Mouse (Mus musculus): ENCODE results near the gene Tcta. TPM values are rescaled to one million over a fixed set of nuclear protein-coding genes. Genes with fewer than 3 reads are reported as not detected.

Gene Tcta
- total and polyA plus RNA-seq, 3 experiments = 3.4 to 7.0 TPM; not detected in 1

GRCm38 (mm10) chr9:108274476-108275330 is 31.3 kb downstream of the Tcta start:
- no peaks in the 10 kb centered on the region for H3K79me2 ChIP-seq (ENCODE audit: control insufficient read depth, insufficient read depth, low read length, poor library complexity)
- DNase-seq (ENCODE audit: low read depth, low spot score) = no peak
- TF ChIP-seq CHD2 (IDR thresholded peaks at IDR 0.05; ENCODE audit: low read length) = no peak
- no peaks in the 10 kb centered on the region for H3K36me3 ChIP-seq (ENCODE audit: control insufficient read depth in 1 of 2, insufficient read depth in 2 of 2, low read length in 2 of 2)
- no peaks in the 10 kb centered on the region for H3K4me1 ChIP-seq (ENCODE audit: control insufficient read depth in 1 of 2, insufficient read depth in 2 of 2, low read length in 2 of 2)
- H3K9me3 ChIP-seq (replicated peaks; ENCODE audit: insufficient read depth, low read length) = no peaks in the 10 kb centered on the region
- H3K27ac ChIP-seq (ENCODE audit: control insufficient read depth, low read depth, low read length) = no peak overlapping the region
- H3K27me3 ChIP-seq (ENCODE audit: control insufficient read depth in 1 of 2, insufficient read depth in 2 of 2, low read length in 2 of 2) = peaks cover 3 to 8% of the 10 kb centered on the region in 2 experiments; a peak in 3 of 4 replicates
- no peak overlapping the region for H3K4me3 ChIP-seq (ENCODE audit: control insufficient read depth in 1 of 2, insufficient read depth in 1 of 2, low read depth in 2 of 2, low read length in 2 of 2)
- H3K9ac ChIP-seq (ENCODE audit: control insufficient read depth, low read depth, low read length, poor library complexity, severe bottlenecking) = no peak overlapping the region

- TF ChIP-seq CTCF (IDR thresholded peaks at IDR 0.05 in 2 of 3, conservative IDR thresholded peaks at IDR 0.05 in 1 of 3; ENCODE audit: control insufficient read depth in 1 of 3, insufficient read depth in 1 of 3, low read depth in 2 of 3, low read length in 3 of 3, poor library complexity in 1 of 3, severe bottlenecking in 1 of 3) (no peak), ELF1 (IDR thresholded peaks at IDR 0.05; ENCODE audit: low read depth, low read length) (no peak), MXI1 (IDR thresholded peaks at IDR 0.05; ENCODE audit: low read depth, low read length) (no peak), GABPA (IDR thresholded peaks at IDR 0.05; ENCODE audit: low read depth, low read length) (no peak), MEF2A (IDR thresholded peaks at IDR 0.05; ENCODE audit: extremely low read depth, insufficient replicate concordance, low read depth, low read length, poor library complexity, severe bottlenecking) (no peak), HCFC1 (IDR thresholded peaks at IDR 0.05; ENCODE audit: low read depth, low read length) (no peak), ZKSCAN1 (IDR thresholded peaks at IDR 0.05; ENCODE audit: low read depth, low read length) (no peak), NELFE (IDR thresholded peaks at IDR 0.05; ENCODE audit: low read depth, low read length) (no peak)
These were observed 32.5 kb downstream of the Tcta start for GRCm38 (mm10) chr9:108273485-108273884.

DNA sequence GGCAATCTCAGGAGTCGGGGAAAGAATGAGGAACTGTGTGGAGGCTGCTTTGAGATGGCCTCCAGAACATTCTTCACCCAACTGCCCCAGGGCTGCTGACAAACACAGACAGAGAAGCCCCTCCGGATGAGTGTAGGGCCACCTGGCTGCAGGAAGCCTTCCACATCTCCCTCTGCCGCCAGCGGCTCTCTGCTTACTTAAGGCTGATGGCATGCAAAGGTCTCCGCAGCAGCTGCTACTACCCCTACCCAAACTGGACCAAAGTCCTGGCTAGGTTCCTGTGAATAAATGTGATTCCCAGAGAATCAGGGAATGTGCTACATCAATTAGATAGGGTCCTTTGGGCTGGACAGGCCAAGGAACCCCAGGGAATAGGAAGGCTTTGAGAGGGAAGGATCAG is 33.3 kb downstream of the Tcta start:
- H3K27ac ChIP-seq (ENCODE audit: control insufficient read depth, low read depth, low read length) = no peak overlapping the region
- H3K9me3 ChIP-seq (replicated peaks; ENCODE audit: insufficient read depth, low read length) = no peaks in the 10 kb centered on the region
- H3K9ac ChIP-seq (ENCODE audit: control insufficient read depth, low read depth, low read length, poor library complexity, severe bottlenecking) = no peak overlapping the region
- peaks cover 3 to 8% of the 10 kb centered on the region in 2 experiments; a peak in 3 of 4 replicates for H3K27me3 ChIP-seq (ENCODE audit: control insufficient read depth in 1 of 2, insufficient read depth in 2 of 2, low read length in 2 of 2)
- no peak overlapping the region for H3K4me3 ChIP-seq (ENCODE audit: control insufficient read depth in 1 of 2, insufficient read depth in 1 of 2, low read depth in 2 of 2, low read length in 2 of 2)
- TF ChIP-seq JUND (IDR thresholded peaks at IDR 0.05; ENCODE audit: low read depth, low read length) (no peak), ELF1 (IDR thresholded peaks at IDR 0.05; ENCODE audit: low read depth, low read length) (no peak), POLR2AphosphoS2 (IDR thresholded peaks at IDR 0.05; ENCODE audit: low read length) (no peak), CHD1 (IDR thresholded peaks at IDR 0.05; ENCODE audit: low read depth, low read length) (no peak), CTCF (IDR thresholded peaks at IDR 0.05 in 2 of 3, conservative IDR thresholded peaks at IDR 0.05 in 1 of 3; ENCODE audit: control insufficient read depth in 1 of 3, insufficient read depth in 1 of 3, low read depth in 2 of 3, low read length in 3 of 3, poor library complexity in 1 of 3, severe bottlenecking in 1 of 3) (no peak)
- H3K79me2 ChIP-seq (ENCODE audit: control insufficient read depth, insufficient read depth, low read length, poor library complexity) = no peaks in the 10 kb centered on the region
- DNase-seq (ENCODE audit: low read depth, low spot score) = no peak
- H3K36me3 ChIP-seq (ENCODE audit: control insufficient read depth in 1 of 2, insufficient read depth in 2 of 2, low read length in 2 of 2) = no peaks in the 10 kb centered on the region
- H3K4me1 ChIP-seq (ENCODE audit: control insufficient read depth in 1 of 2, insufficient read depth in 2 of 2, low read length in 2 of 2) = peaks cover 0 to 1% of the 10 kb centered on the region in 2 experiments; a peak in 1 of 4 replicates

More at GRCm38 (mm10) chr9:108273485-108273884, 32.5 kb downstream of the Tcta start:
- no peak overlapping the region for H3K9ac ChIP-seq (ENCODE audit: control insufficient read depth, low read depth, low read length, poor library complexity, severe bottlenecking)
- H3K27ac ChIP-seq (ENCODE audit: control insufficient read depth, low read depth, low read length) = no peak overlapping the region
- no peaks in the 10 kb centered on the region for H3K9me3 ChIP-seq (replicated peaks; ENCODE audit: insufficient read depth, low read length)
- H3K4me1 ChIP-seq (ENCODE audit: control insufficient read depth in 1 of 2, insufficient read depth in 2 of 2, low read length in 2 of 2) = no peaks in the 10 kb centered on the region; a peak in 1 of 4 replicates
- peaks cover 3 to 8% of the 10 kb centered on the region in 2 experiments; a peak in 3 of 4 replicates for H3K27me3 ChIP-seq (ENCODE audit: control insufficient read depth in 1 of 2, insufficient read depth in 2 of 2, low read length in 2 of 2)
- no peak for DNase-seq (ENCODE audit: low read depth, low spot score)
- H3K79me2 ChIP-seq (ENCODE audit: control insufficient read depth, insufficient read depth, low read length, poor library complexity) = no peaks in the 10 kb centered on the region
- H3K4me3 ChIP-seq (ENCODE audit: control insufficient read depth in 1 of 2, insufficient read depth in 1 of 2, low read depth in 2 of 2, low read length in 2 of 2) = no peak overlapping the region
- no peaks in the 10 kb centered on the region for H3K36me3 ChIP-seq (ENCODE audit: control insufficient read depth in 1 of 2, insufficient read depth in 2 of 2, low read length in 2 of 2)

All from MEL (cell line).